Mouse (Mus musculus): Measurements from ENCODE around the gene Zfyve28. TPM values are rescaled to one million over a fixed set of nuclear protein-coding genes. Genes with fewer than 3 reads are reported as not detected.

The Zfyve28 gene
- polyA plus RNA-seq, 1 experiment: 0.36 TPM

- Histone ChIP-seq H3K4me1 (ENCODE audit: control insufficient read depth, insufficient read depth, low read length) (no peaks in the 10 kb centered on the region), H3K27ac (ENCODE audit: insufficient read depth, low read depth, low read length) (no peak overlapping the region), H3K36me3 (ENCODE audit: control insufficient read depth, insufficient read depth, low read length) (no peaks in the 10 kb centered on the region), H3K4me3 (ENCODE audit: insufficient read depth, low read depth, low read length) (no peak overlapping the region), H3K27me3 (replicated peaks; ENCODE audit: control insufficient read depth, insufficient read depth, low read length) (no peaks in the 10 kb centered on the region)
- TF ChIP-seq POLR2A (IDR thresholded peaks at IDR 0.05; ENCODE audit: low read depth, low read length) (no peak), CTCF (conservative IDR thresholded peaks at IDR 0.05; ENCODE audit: insufficient read depth, insufficient read length, low read depth, low read length) (no peak)
- 63% methylated on average over 4 of the region's 4 CpGs for WGBS
- DNase-seq: no peak
Measured at GRCm38 (mm10) chr5:34278058-34278457, 10.2 kb downstream of the Zfyve28 start.

DNA sequence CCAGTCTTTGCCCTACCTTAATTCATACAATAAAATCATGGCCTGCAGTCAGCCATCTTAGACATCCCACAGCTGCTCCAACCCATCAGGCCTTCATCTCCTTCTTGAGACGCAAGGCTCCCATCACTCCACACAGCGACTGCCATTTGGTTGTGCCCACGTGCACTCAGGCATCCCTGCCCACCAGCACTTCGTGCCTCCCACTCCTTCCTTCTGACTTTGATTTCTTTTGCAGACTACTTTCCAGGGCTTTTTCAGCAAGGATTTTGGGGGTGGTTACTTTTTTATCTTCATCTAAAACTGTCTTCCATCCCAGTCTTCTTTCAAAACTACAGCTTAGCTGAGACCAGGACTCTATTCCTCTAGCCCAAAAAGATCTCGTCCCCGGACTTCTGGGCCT, 11.5 kb downstream of the Zfyve28 start:
- Histone ChIP-seq H3K4me3 (ENCODE audit: insufficient read depth, low read depth, low read length) (no peak overlapping the region), H3K36me3 (ENCODE audit: control insufficient read depth, insufficient read depth, low read length) (no peaks in the 10 kb centered on the region), H3K4me1 (ENCODE audit: control insufficient read depth, insufficient read depth, low read length) (no peaks in the 10 kb centered on the region), H3K27me3 (replicated peaks; ENCODE audit: control insufficient read depth, insufficient read depth, low read length) (no peaks in the 10 kb centered on the region), H3K27ac (ENCODE audit: insufficient read depth, low read depth, low read length) (no peak overlapping the region)
- WGBS: 54% methylated on average over 6 of the region's 6 CpGs
- TF ChIP-seq POLR2A (IDR thresholded peaks at IDR 0.05; ENCODE audit: low read depth, low read length) (no peak), CTCF (conservative IDR thresholded peaks at IDR 0.05; ENCODE audit: insufficient read depth, insufficient read length, low read depth, low read length) (no peak)
- no peak for DNase-seq

GRCm38 (mm10) chr5:34276191-34276590, 12.1 kb downstream of the Zfyve28 start:
- DNase-seq: no peak
- TF ChIP-seq CTCF (conservative IDR thresholded peaks at IDR 0.05; ENCODE audit: insufficient read depth, insufficient read length, low read depth, low read length) (no peak), POLR2A (IDR thresholded peaks at IDR 0.05; ENCODE audit: low read depth, low read length) (no peak)
- H3K4me1 ChIP-seq (ENCODE audit: control insufficient read depth, insufficient read depth, low read length): no peaks in the 10 kb centered on the region
- no peaks in the 10 kb centered on the region for H3K36me3 ChIP-seq (ENCODE audit: control insufficient read depth, insufficient read depth, low read length)
- H3K27ac ChIP-seq (ENCODE audit: insufficient read depth, low read depth, low read length): no peak overlapping the region
- no peak overlapping the region for H3K4me3 ChIP-seq (ENCODE audit: insufficient read depth, low read depth, low read length)
- WGBS: 71% methylated on average over 7 of the region's 7 CpGs
- no peaks in the 10 kb centered on the region for H3K27me3 ChIP-seq (replicated peaks; ENCODE audit: control insufficient read depth, insufficient read depth, low read length)

DNA sequence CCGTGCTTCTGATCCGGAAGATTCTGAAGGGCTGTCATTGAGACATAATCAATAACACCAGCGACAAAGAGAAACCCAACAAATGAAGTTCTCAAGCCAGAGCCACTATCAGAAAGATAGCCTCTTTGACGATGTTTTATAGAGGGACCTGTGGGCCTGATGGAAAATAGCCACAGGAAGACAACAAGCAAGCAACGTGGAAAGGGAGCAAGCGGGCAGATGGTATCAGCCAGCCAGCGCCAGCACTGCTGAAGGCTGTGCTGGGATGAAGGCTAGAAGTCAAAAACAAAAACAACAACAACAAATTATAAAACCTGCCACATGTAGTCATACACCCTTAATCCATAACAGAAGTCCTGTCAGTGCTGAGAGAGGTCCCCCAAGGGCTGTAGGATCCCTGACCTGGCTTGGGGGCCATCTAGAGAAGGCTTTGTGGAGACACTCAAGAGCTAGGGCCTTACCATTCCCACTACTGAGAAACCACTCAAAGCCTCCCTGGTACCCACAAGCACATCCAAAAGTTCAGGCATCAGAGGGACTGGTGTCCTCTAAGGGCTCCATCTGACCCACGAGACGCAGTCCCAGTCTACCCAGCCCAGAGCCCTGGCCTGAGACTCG, 13.5 kb downstream of the Zfyve28 start:
- 91% methylated on average over 10 of the region's 10 CpGs for whole genome bisulfite sequencing
- no peak overlapping the region for H3K4me3 ChIP-seq (ENCODE audit: insufficient read depth, low read depth, low read length)
- H3K36me3 ChIP-seq (ENCODE audit: control insufficient read depth, insufficient read depth, low read length): no peaks in the 10 kb centered on the region
- no peak for DNase-seq
- no peak for TF ChIP-seq CTCF (conservative IDR thresholded peaks at IDR 0.05; ENCODE audit: insufficient read depth, insufficient read length, low read depth, low read length)
- TF ChIP-seq POLR2A (IDR thresholded peaks at IDR 0.05; ENCODE audit: low read depth, low read length): no peak
- no peak overlapping the region for H3K27ac ChIP-seq (ENCODE audit: insufficient read depth, low read depth, low read length)
- H3K27me3 ChIP-seq (replicated peaks; ENCODE audit: control insufficient read depth, insufficient read depth, low read length): no peaks in the 10 kb centered on the region
- H3K4me1 ChIP-seq (ENCODE audit: control insufficient read depth, insufficient read depth, low read length): no peaks in the 10 kb centered on the region

- Histone ChIP-seq H3K4me1 (ENCODE audit: control insufficient read depth, insufficient read depth, low read length) (no peaks in the 10 kb centered on the region), H3K4me3 (ENCODE audit: insufficient read depth, low read depth, low read length) (no peak overlapping the region), H3K36me3 (ENCODE audit: control insufficient read depth, insufficient read depth, low read length) (no peaks in the 10 kb centered on the region), H3K27ac (ENCODE audit: insufficient read depth, low read depth, low read length) (no peak overlapping the region), H3K27me3 (replicated peaks; ENCODE audit: control insufficient read depth, insufficient read depth, low read length) (no peaks in the 10 kb centered on the region)
- no peak for TF ChIP-seq CTCF (conservative IDR thresholded peaks at IDR 0.05; ENCODE audit: insufficient read depth, insufficient read length, low read depth, low read length)
- 85% methylated on average over 3 of the region's 3 CpGs for WGBS
- DNase-seq: no peak
Measured at GRCm38 (mm10) chr5:34274268-34274667, 14.0 kb downstream of the Zfyve28 start.

DNA sequence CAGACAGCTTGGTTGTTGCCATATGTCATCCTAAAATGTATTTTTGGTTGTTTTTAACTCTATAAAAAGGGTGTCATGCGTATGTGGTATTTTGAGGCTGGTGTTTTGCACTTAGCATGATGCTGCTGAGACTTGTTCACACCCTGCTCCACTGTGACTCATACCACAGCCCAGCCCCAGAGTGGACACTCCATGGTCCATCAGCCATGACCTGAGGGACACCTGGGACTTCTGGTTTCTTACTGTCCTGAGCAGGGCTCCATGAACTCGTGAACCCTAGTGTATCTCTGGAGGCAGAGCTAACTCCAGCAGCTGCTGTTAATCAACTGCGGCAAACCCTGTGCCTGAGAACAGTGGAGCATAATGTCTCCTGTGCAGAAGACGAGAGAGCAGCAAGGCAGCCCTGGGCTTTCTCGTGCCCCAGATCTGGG, 15.0 kb downstream of the Zfyve28 start:
- no peak for DNase-seq

DNA sequence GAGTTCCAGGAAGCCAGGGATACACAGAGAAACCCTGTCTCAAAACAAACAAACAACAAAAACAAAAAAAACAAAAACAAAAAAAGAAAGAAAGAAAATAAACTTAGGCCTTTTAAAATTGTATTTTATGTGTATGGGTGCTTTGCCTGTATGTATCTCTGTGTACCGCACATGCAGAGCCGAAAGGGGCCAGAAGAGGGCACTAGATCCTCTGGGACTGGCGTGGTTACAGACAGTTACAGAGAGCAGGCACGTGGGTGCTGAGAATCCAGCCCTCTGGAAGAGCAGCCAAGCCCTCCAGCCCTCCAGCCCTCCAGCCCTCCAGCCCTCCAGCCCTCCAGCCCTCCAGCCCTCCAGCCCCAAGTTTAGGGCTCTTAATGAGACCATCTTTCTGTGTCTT, 16.5 kb downstream of the Zfyve28 start:
- peak; percentile 22 for DNase-seq
- Histone ChIP-seq H3K27ac (ENCODE audit: insufficient read depth, low read depth, low read length) (no peak overlapping the region), H3K4me1 (ENCODE audit: control insufficient read depth, insufficient read depth, low read length) (no peaks in the 10 kb centered on the region), H3K4me3 (ENCODE audit: insufficient read depth, low read depth, low read length) (no peak overlapping the region), H3K36me3 (ENCODE audit: control insufficient read depth, insufficient read depth, low read length) (no peaks in the 10 kb centered on the region), H3K27me3 (replicated peaks; ENCODE audit: control insufficient read depth, insufficient read depth, low read length) (no peaks in the 10 kb centered on the region)
- peak; percentile 77 for TF ChIP-seq CTCF (conservative IDR thresholded peaks at IDR 0.05; ENCODE audit: insufficient read depth, insufficient read length, low read depth, low read length)
- TF ChIP-seq POLR2A (IDR thresholded peaks at IDR 0.05; ENCODE audit: low read depth, low read length): no peak
- WGBS: 32% methylated on average over 4 of the region's 4 CpGs

More for the DNA sequence above, 15.0 kb downstream of the Zfyve28 start:
- WGBS: 56% methylated on average over 5 of the region's 5 CpGs
- Histone ChIP-seq H3K4me1 (ENCODE audit: control insufficient read depth, insufficient read depth, low read length) (no peaks in the 10 kb centered on the region), H3K27me3 (replicated peaks; ENCODE audit: control insufficient read depth, insufficient read depth, low read length) (no peaks in the 10 kb centered on the region), H3K36me3 (ENCODE audit: control insufficient read depth, insufficient read depth, low read length) (no peaks in the 10 kb centered on the region), H3K27ac (ENCODE audit: insufficient read depth, low read depth, low read length) (no peak overlapping the region), H3K4me3 (ENCODE audit: insufficient read depth, low read depth, low read length) (no peak overlapping the region)
- TF ChIP-seq POLR2A (IDR thresholded peaks at IDR 0.05; ENCODE audit: low read depth, low read length) (no peak), CTCF (conservative IDR thresholded peaks at IDR 0.05; ENCODE audit: insufficient read depth, insufficient read length, low read depth, low read length) (no peak)
